Mouse (Mus musculus): ENCODE measurements at regions not wholly inside any gene's neighbourhood (a gene's known extent, or its start where the extent isn't known, plus 50 kb on each side); places are given as distances from the start of the nearest gene placed in this dataset.
A peak's percentile ranks its signal among the peaks of the same experiment; 100 is the strongest.

DNA sequence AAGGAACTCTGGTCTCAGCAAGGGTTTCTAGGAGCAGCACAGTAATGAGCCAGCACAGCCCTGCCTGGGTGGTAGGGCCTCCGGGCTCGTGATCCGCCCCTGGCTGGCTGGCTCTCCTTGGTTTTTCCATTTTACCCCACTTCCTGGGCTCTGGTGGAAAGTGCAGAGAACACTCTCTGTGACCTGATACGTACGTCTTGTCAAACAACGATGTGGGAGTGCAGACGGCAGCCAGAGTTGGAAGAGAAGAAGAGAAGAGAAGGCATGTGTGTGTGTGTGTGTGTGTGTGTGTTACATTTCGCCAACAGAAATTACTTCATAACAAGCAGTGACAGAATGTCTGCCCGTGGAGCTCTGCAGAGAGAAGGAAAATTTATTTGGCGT lies 97.2 kb upstream of the Map4k3 start:
- H3K36me3 ChIP-seq = no peaks in the 10 kb centered on the region
- no peaks in the 10 kb centered on the region for H3K9me3 ChIP-seq
- H3K4me3 ChIP-seq = peak overlapping the region; percentile 20
- no peaks in the 10 kb centered on the region for H3K27me3 ChIP-seq
- peak overlapping the region; percentile 92 for H3K27ac ChIP-seq
- H3K4me2 ChIP-seq (replicated peaks) = peak overlapping the region; percentile 56
- peaks cover 24% of the 10 kb centered on the region for H3K4me1 ChIP-seq
- WGBS = 6% methylated on average over 10 of the region's 10 CpGs
- H3K9ac ChIP-seq = 0 out of 2 replicates have a peak overlapping the region, but pooled peaks have one; percentile 13
- peak; percentile 87 for ATAC-seq (ENCODE audit: low FRiP score, low read depth)

DNA sequence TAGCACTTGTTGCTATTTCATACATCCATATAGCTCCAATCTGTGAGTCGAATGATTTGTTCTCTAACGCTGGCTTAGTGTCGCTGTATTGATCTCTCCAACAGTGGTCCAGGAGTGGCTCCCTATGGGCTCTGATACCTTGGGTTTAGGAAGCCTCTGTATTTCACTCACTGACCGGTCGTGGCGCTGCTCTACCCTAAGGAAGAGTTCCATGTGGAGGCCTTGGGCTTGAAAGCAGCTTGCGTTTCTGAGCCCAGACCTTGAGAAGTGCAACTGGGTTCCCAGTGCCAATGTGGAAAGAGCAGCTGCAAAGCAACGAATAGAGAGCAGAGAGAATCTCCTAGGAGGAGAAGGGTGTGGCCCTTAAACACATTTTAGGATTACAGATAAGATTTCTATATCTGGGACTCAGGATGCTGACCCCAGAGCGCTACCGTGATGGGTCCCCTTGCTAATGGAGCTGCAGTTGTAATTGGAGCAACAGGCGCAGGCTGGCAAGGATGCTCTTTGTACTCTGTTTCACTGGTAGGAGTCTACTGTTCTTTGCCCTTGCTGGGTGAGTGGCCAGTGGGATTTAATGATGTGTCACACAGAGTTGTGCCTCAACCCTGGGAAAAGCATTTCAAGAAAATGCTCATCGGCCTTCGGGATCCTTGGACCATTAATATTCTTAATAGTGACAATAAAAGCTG lies 96.7 kb upstream of the Map4k3 start:
- peak overlapping the region; percentile 56 for H3K4me2 ChIP-seq (replicated peaks)
- H3K9me3 ChIP-seq = no peaks in the 10 kb centered on the region
- H3K4me1 ChIP-seq = peaks cover 24% of the 10 kb centered on the region
- H3K9ac ChIP-seq = 0 out of 2 replicates have a peak overlapping the region, but pooled peaks have one; percentile 13
- peak overlapping the region; percentile 20; the same call in 1 of the 2 replicates for H3K4me3 ChIP-seq
- WGBS = 60% methylated on average over 13 of the region's 13 CpGs
- no peak for ATAC-seq (ENCODE audit: low FRiP score, low read depth)
- H3K36me3 ChIP-seq = no peaks in the 10 kb centered on the region
- H3K27ac ChIP-seq = peak overlapping the region; percentile 92
- H3K27me3 ChIP-seq = no peaks in the 10 kb centered on the region

- no peaks in the 10 kb centered on the region for H3K9me3 ChIP-seq
- 84% methylated on average over 2 of the region's 2 CpGs for WGBS
- peaks cover 24% of the 10 kb centered on the region for H3K4me1 ChIP-seq
- no peak overlapping the region; the same call in 1 of the 2 replicates for H3K27ac ChIP-seq
- H3K4me2 ChIP-seq (replicated peaks) = no peak overlapping the region
- H3K9ac ChIP-seq = no peak overlapping the region
- H3K27me3 ChIP-seq = no peaks in the 10 kb centered on the region
- no peak for ATAC-seq (ENCODE audit: low FRiP score, low read depth)
- H3K4me3 ChIP-seq = no peak overlapping the region
- H3K36me3 ChIP-seq = no peaks in the 10 kb centered on the region
Observed at GRCm38 (mm10) chr17:80824261-80824660, 96.0 kb upstream of the Map4k3 start.

- ATAC-seq (ENCODE audit: low FRiP score, low read depth) = no peak
- H3K4me1 ChIP-seq = peaks cover 25% of the 10 kb centered on the region
- H3K36me3 ChIP-seq = no peaks in the 10 kb centered on the region
- no peak overlapping the region; the same call in 1 of the 2 replicates for H3K9ac ChIP-seq
- H3K4me3 ChIP-seq = no peak overlapping the region
- H3K4me2 ChIP-seq (replicated peaks) = no peak overlapping the region
- no peak overlapping the region for H3K27ac ChIP-seq
- 40% methylated on average over 8 of the region's 8 CpGs for WGBS
- H3K27me3 ChIP-seq = no peaks in the 10 kb centered on the region
- H3K9me3 ChIP-seq = no peaks in the 10 kb centered on the region
Observed at GRCm38 (mm10) chr17:80820888-80821287, 92.6 kb upstream of the Map4k3 start.

DNA sequence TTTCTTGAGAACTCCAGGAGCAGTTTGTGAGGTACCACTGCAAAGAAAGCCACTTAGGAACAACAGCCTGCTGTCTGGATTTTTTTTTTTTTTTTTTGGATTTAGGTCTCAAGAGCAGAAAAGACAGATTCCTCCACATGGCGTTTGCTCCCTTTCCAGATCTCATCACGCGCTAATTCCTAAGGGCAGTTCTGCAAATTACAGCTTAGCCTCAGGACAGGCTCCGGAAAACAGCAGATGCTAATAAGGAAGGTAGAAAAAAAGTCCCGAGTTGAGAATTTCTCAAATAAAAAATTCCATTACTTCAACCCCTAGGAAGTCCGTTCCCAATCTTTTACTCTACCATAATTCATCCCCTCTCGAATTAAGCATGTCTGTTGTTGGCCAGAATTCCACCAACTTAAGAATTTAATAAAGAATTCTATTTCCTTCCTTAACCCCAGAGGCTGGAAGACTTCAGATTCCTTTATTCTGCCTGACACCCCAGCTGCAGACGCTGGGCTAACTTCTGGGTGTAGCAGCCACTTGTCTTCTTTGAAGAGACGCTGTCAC lies 90.3 kb upstream of the Map4k3 start:
- Histone ChIP-seq H3K27ac (peak overlapping the region; percentile 61; the same call in 1 of the 2 replicates), H3K4me1 (peaks cover 12% of the 10 kb centered on the region), H3K4me3 (no peak overlapping the region), H3K9me3 (no peaks in the 10 kb centered on the region), H3K9ac (peak overlapping the region; percentile 39; the same call in 1 of the 2 replicates), H3K4me2 (replicated peaks) (peak overlapping the region; percentile 21), H3K36me3 (no peaks in the 10 kb centered on the region), H3K27me3 (no peaks in the 10 kb centered on the region)
- 33% methylated on average over 9 of the region's 9 CpGs for WGBS
- ATAC-seq (ENCODE audit: low FRiP score, low read depth) = peak; percentile 57

GRCm38 (mm10) chr17:80815747-80816146 lies 87.5 kb upstream of the Map4k3 start:
- Histone ChIP-seq H3K9ac (no peak overlapping the region), H3K27me3 (no peaks in the 10 kb centered on the region), H3K27ac (no peak overlapping the region), H3K36me3 (no peaks in the 10 kb centered on the region), H3K4me3 (no peak overlapping the region), H3K4me2 (replicated peaks) (no peak overlapping the region), H3K4me1 (peaks cover 12% of the 10 kb centered on the region), H3K9me3 (no peaks in the 10 kb centered on the region)
- ATAC-seq (ENCODE audit: low FRiP score, low read depth) = no peak
- 69% methylated on average over 4 of the region's 4 CpGs for WGBS

- Histone ChIP-seq H3K4me3 (no peak overlapping the region), H3K9me3 (no peaks in the 10 kb centered on the region), H3K27ac (no peak overlapping the region), H3K4me1 (peaks cover 4% of the 10 kb centered on the region), H3K27me3 (no peaks in the 10 kb centered on the region), H3K9ac (no peak overlapping the region), H3K4me2 (replicated peaks) (no peak overlapping the region), H3K36me3 (no peaks in the 10 kb centered on the region)
- 77% methylated on average over 10 of the region's 10 CpGs for WGBS
- no peak for ATAC-seq (ENCODE audit: low FRiP score, low read depth)
Observed at GRCm38 (mm10) chr17:80813194-80813593, 84.9 kb upstream of the Map4k3 start.

GRCm38 (mm10) chr17:80809275-80809674 lies 81.0 kb upstream of the Map4k3 start:
- Histone ChIP-seq H3K4me2 (replicated peaks) (no peak overlapping the region), H3K27ac (no peak overlapping the region), H3K36me3 (no peaks in the 10 kb centered on the region), H3K4me3 (no peak overlapping the region), H3K27me3 (no peaks in the 10 kb centered on the region), H3K4me1 (no peaks in the 10 kb centered on the region; the same call in 1 of the 2 replicates), H3K9ac (no peak overlapping the region), H3K9me3 (no peaks in the 10 kb centered on the region)
- 83% methylated on average over 5 of the region's 5 CpGs for WGBS
- no peak for ATAC-seq (ENCODE audit: low FRiP score, low read depth)

DNA sequence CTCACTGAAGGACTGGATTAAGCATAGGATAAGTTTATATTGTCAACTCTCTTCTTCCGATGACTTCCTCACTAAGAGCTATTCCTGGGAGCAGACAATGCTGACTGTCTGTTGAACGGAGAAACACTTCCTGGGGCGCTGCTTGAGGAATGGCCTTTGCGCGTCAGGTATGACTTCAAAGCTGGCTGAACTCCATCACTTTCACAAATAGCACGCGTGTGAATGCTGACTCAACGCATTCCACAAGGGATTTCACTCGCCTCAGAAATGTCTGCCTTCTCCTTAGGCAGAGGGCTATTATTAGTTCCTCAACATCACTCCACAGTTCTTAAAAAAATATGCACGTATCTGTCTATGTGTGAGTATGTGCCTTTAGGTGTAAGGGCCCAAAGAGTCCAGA lies 79.8 kb upstream of the Map4k3 start:
- H3K9ac ChIP-seq = no peak overlapping the region
- no peak overlapping the region for H3K27ac ChIP-seq
- no peaks in the 10 kb centered on the region for H3K27me3 ChIP-seq
- no peak for ATAC-seq (ENCODE audit: low FRiP score, low read depth)
- H3K4me1 ChIP-seq = no peaks in the 10 kb centered on the region; the same call in 1 of the 2 replicates
- no peaks in the 10 kb centered on the region for H3K36me3 ChIP-seq
- H3K9me3 ChIP-seq = no peaks in the 10 kb centered on the region
- no peak overlapping the region for H3K4me2 ChIP-seq (replicated peaks)
- no peak overlapping the region for H3K4me3 ChIP-seq
- 56% methylated on average over 10 of the region's 10 CpGs for WGBS

DNA sequence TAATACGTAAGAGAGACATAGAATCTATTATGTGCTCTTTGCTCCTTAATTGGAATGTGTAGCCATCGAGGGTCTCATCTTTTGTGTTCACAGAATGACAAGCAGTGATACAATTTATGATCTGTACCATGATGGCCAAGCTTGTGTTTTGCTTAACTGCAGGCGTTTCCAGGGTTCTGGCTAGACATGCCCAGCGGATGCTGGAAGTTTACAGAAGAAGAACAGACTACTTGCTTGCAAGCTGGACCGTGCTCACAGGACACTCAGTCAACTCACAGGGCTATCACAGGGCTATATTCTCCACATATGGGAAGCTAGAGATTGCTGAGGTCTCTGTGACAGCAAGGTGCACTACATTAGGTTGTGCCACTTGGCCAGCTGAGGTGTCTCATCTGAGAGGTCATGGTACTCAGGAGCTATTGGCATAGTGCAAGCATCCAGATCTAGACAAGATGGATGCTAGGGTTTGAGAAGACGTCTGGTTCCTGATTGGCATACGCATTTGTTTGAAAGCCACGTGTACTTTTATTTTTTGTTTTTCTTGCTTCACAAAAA lies 75.2 kb upstream of the Map4k3 start:
- no peak overlapping the region for H3K27ac ChIP-seq
- H3K9me3 ChIP-seq = no peaks in the 10 kb centered on the region
- ATAC-seq (ENCODE audit: low FRiP score, low read depth) = no peak
- H3K9ac ChIP-seq = no peak overlapping the region
- H3K4me1 ChIP-seq = peaks cover 28% of the 10 kb centered on the region
- no peaks in the 10 kb centered on the region for H3K27me3 ChIP-seq
- no peak overlapping the region for H3K4me2 ChIP-seq (replicated peaks)
- no peaks in the 10 kb centered on the region for H3K36me3 ChIP-seq
- no peak overlapping the region for H3K4me3 ChIP-seq
- 85% methylated on average over 8 of the region's 8 CpGs for WGBS

- no peak overlapping the region for H3K4me2 ChIP-seq (replicated peaks)
- no peaks in the 10 kb centered on the region for H3K9me3 ChIP-seq
- H3K27me3 ChIP-seq = no peaks in the 10 kb centered on the region
- no peak for ATAC-seq (ENCODE audit: low FRiP score, low read depth)
- WGBS = 73% methylated on average over 10 of the region's 10 CpGs
- H3K4me3 ChIP-seq = no peak overlapping the region
- no peak overlapping the region for H3K9ac ChIP-seq
- peak overlapping the region; percentile 1; the same call in 1 of the 2 replicates for H3K27ac ChIP-seq
- peaks cover 28% of the 10 kb centered on the region for H3K4me1 ChIP-seq
- no peaks in the 10 kb centered on the region for H3K36me3 ChIP-seq
Observed at GRCm38 (mm10) chr17:80802622-80803021, 74.3 kb upstream of the Map4k3 start.

GRCm38 (mm10) chr17:80801991-80802390 lies 73.7 kb upstream of the Map4k3 start:
- H3K36me3 ChIP-seq = no peaks in the 10 kb centered on the region
- no peak for ATAC-seq (ENCODE audit: low FRiP score, low read depth)
- no peak overlapping the region for H3K9ac ChIP-seq
- H3K9me3 ChIP-seq = no peaks in the 10 kb centered on the region
- peaks cover 28% of the 10 kb centered on the region for H3K4me1 ChIP-seq
- peak overlapping the region; percentile 42 for H3K4me2 ChIP-seq (replicated peaks)
- H3K27me3 ChIP-seq = no peaks in the 10 kb centered on the region
- WGBS = 13% methylated on average over 8 of the region's 8 CpGs
- H3K27ac ChIP-seq = peak overlapping the region; percentile 72
- 0 out of 2 replicates have a peak overlapping the region, but pooled peaks have one; percentile 5 for H3K4me3 ChIP-seq

Data from limb, embryonic 13.5 days (tissue).